9 mouse cellular contexts compared by ENCODE assay signal in the genomic region with DNA sequence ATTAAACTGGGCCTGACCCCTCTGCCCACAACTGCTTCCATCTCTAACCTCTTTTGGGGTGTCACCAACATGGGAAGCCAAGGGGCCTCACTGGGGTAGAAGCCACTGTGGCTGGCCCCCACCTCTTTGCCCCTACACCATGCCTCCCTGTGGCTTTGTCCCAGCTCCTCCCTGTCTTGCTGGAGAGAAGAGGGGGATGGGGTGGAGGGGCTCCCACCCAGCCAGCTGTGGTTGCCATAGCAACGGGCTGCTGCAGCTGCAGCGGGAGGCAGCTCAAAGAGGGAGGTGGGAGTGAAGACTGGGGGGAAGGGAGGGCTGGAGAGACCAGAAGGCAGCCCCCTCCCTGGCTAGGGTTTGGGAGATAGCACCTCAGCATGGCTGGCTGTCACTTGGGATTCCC. TPM values are rescaled to one million over a fixed set of nuclear protein-coding genes. Genes with fewer than 3 reads are reported as not detected.
DNase-seq lines count a peak whose midpoint lies in the region; ATAC-seq lines count a peak whose summit lies in the region.
"Had no signal": no experiment of that assay in that cellular context is flagged by ENCODE, and none has a peak within 500 bp of the region (broad histone marks: within the 10 kb centered on the region; RNA-seq: fewer than 3 reads in every experiment).

No protein-coding gene starts in this region.

- 0 out of 2 replicates have a peak, but pooled peaks cover under 1% of the 10 kb centered on the region for H3K36me3 ChIP-seq in intestine, embryonic 14.5 days (ENCODE audit: control insufficient read depth, insufficient read depth, low read length)
- peaks cover 25% of the 10 kb centered on the region for H3K36me3 ChIP-seq in neural tube, embryonic 12.5 days

- peaks cover 48% of the 10 kb centered on the region for H3K4me1 ChIP-seq in intestine, embryonic 14.5 days (replicated peaks; ENCODE audit: control insufficient read depth, insufficient read depth, low read length)
- H3K4me1 ChIP-seq in neural tube, embryonic 12.5 days: peaks cover 82% of the 10 kb centered on the region

- H3K27me3 ChIP-seq in intestine, embryonic 14.5 days (replicated peaks; ENCODE audit: control insufficient read depth, insufficient read depth, low read length): no peaks in the 10 kb centered on the region
- no peaks in the 10 kb centered on the region for H3K27me3 ChIP-seq in neural tube, embryonic 12.5 days (replicated peaks)

- ATAC-seq in frontal cortex, adult (ENCODE audit: low TSS enrichment): no peak
- peak; percentile 70 for ATAC-seq in intestine, embryonic 14.5 days (replicated peaks; ENCODE audit: low FRiP score, low TSS enrichment, low read depth)
- peak; percentile 65 for ATAC-seq in neural tube, embryonic 12.5 days (ENCODE audit: low FRiP score, low read depth)
- no peak for ATAC-seq in erythroblast, adult 5-6 weeks (replicated peaks; ENCODE audit: low FRiP score, poor library complexity, severe bottlenecking)

- H3K4me2 ChIP-seq in intestine, embryonic 14.5 days (ENCODE audit: low read length): peak overlapping the region; percentile 49
- H3K4me2 ChIP-seq in neural tube, embryonic 12.5 days (replicated peaks): peak overlapping the region; percentile 55

- peak overlapping the region; percentile 92 for H3K27ac ChIP-seq in intestine, embryonic 14.5 days (ENCODE audit: low read depth)
- H3K27ac ChIP-seq in neural tube, embryonic 12.5 days: peak overlapping the region; percentile 89

- peak; percentile 65 to 81 for DNase-seq in frontal cortex, postnatal 14 days (ENCODE audit: low spot score in 2 of 2)
- DNase-seq in right cerebral cortex, postnatal 10 days (ENCODE audit: low spot score in 2 of 2): peak; percentile 85 to 91
- no peak for DNase-seq in right cerebral cortex, postnatal 36 days (ENCODE audit: low spot score in 2 of 2)
- DNase-seq in intestine, embryonic 14.5 days (ENCODE audit: low spot score): peak; percentile 80
- no peak for DNase-seq in layer of hippocampus, postnatal 36 days

- no peaks in the 10 kb centered on the region for H3K9me3 ChIP-seq in intestine, embryonic 14.5 days (ENCODE audit: control insufficient read depth, low read length)
- no peaks in the 10 kb centered on the region for H3K9me3 ChIP-seq in neural tube, embryonic 12.5 days

- H3K4me3 ChIP-seq in intestine, embryonic 14.5 days (ENCODE audit: low read depth, low read length): peak overlapping the region; percentile 0; the same call in 1 of the 2 replicates
- H3K4me3 ChIP-seq in neural tube, embryonic 12.5 days: no peak overlapping the region

- 0% methylated on average over 2 of the region's 2 CpGs for WGBS in intestine, embryonic 14.5 days
- 0% methylated on average over 2 of the region's 2 CpGs for WGBS in neural tube, embryonic 12.5 days

- peak overlapping the region; percentile 13; the same call in 1 of the 2 replicates for H3K9ac ChIP-seq in intestine, embryonic 14.5 days (ENCODE audit: low read length)
- peak overlapping the region; percentile 36; the same call in 1 of the 2 replicates for H3K9ac ChIP-seq in neural tube, embryonic 12.5 days

RNA-seq across cellular contexts. Expression of a gene that starts 13.8 kb away (rescaled TPM):
- polyA plus RNA-seq in intestine, embryonic 14.5 days (2014; fragmentation: Nextera tagmentation; extraction: Ambion mirVana): 7.4 and 8.8 TPM in 2 replicates
- 105 and 118 TPM in 2 replicates for polyA plus RNA-seq in neural tube, embryonic 12.5 days (2016; fragmentation: Nextera tagmentation; extraction: Ambion mirVana)
- not detected in 2 replicates for total RNA-seq in erythroblast, adult 5-6 weeks (2015; ENCODE audit: low replicate concordance)
- total RNA-seq in erythroblast, adult 5-6 weeks (2017; ENCODE audit: low replicate concordance): not detected in 2 replicates
- 100 to 1,000 TPM; 108 to 109 TPM for total RNA-seq in layer of hippocampus, postnatal 36 days (2021)

RNA-seq across cellular contexts. Expression of a gene that starts 28.4 kb away (rescaled TPM):
- 59.7 and 66.5 TPM in 2 replicates for polyA plus RNA-seq in intestine, embryonic 14.5 days (2014; fragmentation: Nextera tagmentation; extraction: Ambion mirVana)
- polyA plus RNA-seq in neural tube, embryonic 12.5 days (2016; fragmentation: Nextera tagmentation; extraction: Ambion mirVana): 57.5 and 72.1 TPM in 2 replicates
- total RNA-seq in erythroblast, adult 5-6 weeks (2015; ENCODE audit: low replicate concordance): not detected in 2 replicates
- not detected in 2 replicates for total RNA-seq in erythroblast, adult 5-6 weeks (2017; ENCODE audit: low replicate concordance)
- 10 to 100 TPM; 25.9 to 26.0 TPM for total RNA-seq in layer of hippocampus, postnatal 36 days (2021)
- total RNA-seq: hematopoietic stem cell, adult 5-6 weeks had no signal

RNA-seq across cellular contexts. Expression of a gene that starts 35.8 kb away (rescaled TPM):
- polyA plus RNA-seq in intestine, embryonic 14.5 days (2014; fragmentation: Nextera tagmentation; extraction: Ambion mirVana): 470 and 522 TPM in 2 replicates
- 23.5 and 23.9 TPM in 2 replicates for polyA plus RNA-seq in neural tube, embryonic 12.5 days (2016; fragmentation: Nextera tagmentation; extraction: Ambion mirVana)
- total RNA-seq in erythroblast, adult 5-6 weeks (2015; ENCODE audit: low replicate concordance): 15.5 and 18.8 TPM in 2 replicates
- total RNA-seq in erythroblast, adult 5-6 weeks (2017; ENCODE audit: low replicate concordance): 6.8 and 7.6 TPM in 2 replicates
- total RNA-seq in layer of hippocampus, postnatal 36 days (2021): 10 to 100 TPM; 16.1 to 19.2 TPM

Comparison
In these comparisons a context has a peak if more than half of its experiments do, and no peak if none do; other contexts are left out.
1. DNase-seq: peak in frontal cortex, postnatal 14 days (2 of 2), right cerebral cortex, postnatal 10 days (2 of 2) and intestine, embryonic 14.5 days (single experiment); none in right cerebral cortex, postnatal 36 days (0 of 2) and layer of hippocampus, postnatal 36 days (0 of 2).
2. ATAC-seq: peak in intestine, embryonic 14.5 days (single experiment) and neural tube, embryonic 12.5 days (single experiment); none in frontal cortex, adult (single experiment) and erythroblast, adult 5-6 weeks (single experiment).
3. RNA of a gene that starts 13.8 kb away (total RNA-seq): 108 to 109 TPM in layer of hippocampus, postnatal 36 days; not detected in erythroblast, adult 5-6 weeks; every median in the first group is over 100 times any median in the second.
4. RNA of a gene that starts 28.4 kb away (total RNA-seq): 25.9 to 26.0 TPM in layer of hippocampus, postnatal 36 days; not detected in erythroblast, adult 5-6 weeks; every median in the first group is over 10 times any median in the second.